Mouse (Mus musculus) hindbrain, embryonic 14.5 days (tissue): Measurements from ENCODE around the gene Gm6268. TPM values are rescaled to one million over a fixed set of nuclear protein-coding genes. Genes with fewer than 3 reads are reported as not detected.

ENCODE experiments used
- ATAC-seq: fragments of 200-750 bp; cut with Nextera tagmentation; 2 replicates; pipeline ENCODE4 v1.8.0; 2017; ENCODE audit warnings: moderate number of reproducible peaks, mild to moderate bottlenecking, moderate TSS enrichment, moderate library complexity; ENCODE audit not compliant: low FRiP score
- DNase-seq: peaks from one replicate; pipeline ENCODE4 v3.0.0-alpha.2; 2015; ENCODE audit warnings: low spot score
- H3K27ac ChIP-seq: fragments of 300-500 bp; sonication (generic); 2 replicates; pipeline ENCODE4 v1.5.1; 2014; ENCODE audit warnings: mild to moderate bottlenecking, moderate library complexity
- H3K27me3 ChIP-seq: fragments of 300-500 bp; sonication (generic); 2 replicates; pipeline ENCODE4 v1.6.1; 2014; ENCODE audit warnings: mild to moderate bottlenecking, low read length, mixed read lengths; ENCODE audit not compliant: control insufficient read depth, insufficient read depth
- H3K36me3 ChIP-seq: fragments of 300-500 bp; sonication (generic); replicated peaks from 2 replicates; pipeline ENCODE4 v1.6.1; 2014; ENCODE audit not compliant: control insufficient read depth, insufficient read depth
- H3K4me1 ChIP-seq: fragments of 300-500 bp; sonication (generic); replicated peaks from 2 replicates; pipeline ENCODE4 v1.6.1; 2014; ENCODE audit warnings: antibody characterized with exemption, low read length, mixed read lengths; ENCODE audit not compliant: control insufficient read depth, insufficient read depth
- H3K4me2 ChIP-seq: fragments of 300-500 bp; sonication (generic); replicated peaks from 2 replicates; pipeline ENCODE4 v1.6.1; 2014; ENCODE audit warnings: mild to moderate bottlenecking, moderate library complexity
- H3K4me3 ChIP-seq: fragments of 300-500 bp; sonication (generic); replicated peaks from 2 replicates; pipeline ENCODE4 v1.5.1; 2014; ENCODE audit warnings: mild to moderate bottlenecking, low read length
- H3K9ac ChIP-seq: fragments of 300-500 bp; sonication (generic); 2 replicates; pipeline ENCODE4 v1.6.1; 2014
- H3K9me3 ChIP-seq: fragments of 300-500 bp; sonication (generic); 2 replicates; pipeline ENCODE4 v1.6.1; 2016; ENCODE audit warnings: low read length; ENCODE audit not compliant: control insufficient read depth
- WGBS: fragments of 180-500 bp; shearing (Covaris S2); extraction: QIAGEN DNeasy Blood & Tissue Kit; methylation state at CpG from one replicate; pipeline ENCODE4 v1.1.7; 2014; 5-methylcytosine and 5-hydroxymethylcytosine counted together
- microRNA-seq: library from miRNA; unstranded; fragments of <30 nt; microRNA quantifications from one replicate; pipeline ENCODE4, GENCODE M21; 2016
- polyA plus RNA-seq: library from polyadenylated mRNA; unstranded; fragments of >200 nt; fragmentation: Nextera tagmentation; extraction: Ambion mirVana; gene quantifications from 2 replicates; pipeline ENCODE4 v1.2.1, GENCODE M21; 2014

Gene Gm6268
- polyA plus RNA-seq, 1 experiment from 2014 or later = not detected

DNA sequence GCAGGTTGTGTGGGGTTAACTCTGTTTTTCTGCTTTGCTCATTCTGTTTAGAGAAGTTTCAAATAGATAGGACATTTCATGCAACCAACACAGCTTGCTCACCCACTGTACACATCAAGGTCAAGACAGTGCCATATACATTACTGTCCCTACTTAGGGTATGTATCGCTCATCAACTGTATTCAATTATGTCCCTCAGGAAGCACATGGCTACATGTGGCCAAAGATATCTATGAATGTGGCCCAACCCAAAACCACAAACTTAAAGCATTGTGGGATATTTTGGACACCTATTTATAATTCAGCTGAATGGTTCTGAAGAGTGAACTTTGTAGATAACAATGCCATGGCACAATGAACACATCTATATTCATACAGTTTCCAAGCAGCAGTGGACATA lies 36.9 kb downstream of the Gm6268 start:
- WGBS = 96% methylated on average over 1 of the region's 1 CpGs
- DNase-seq (no peak), ATAC-seq (no peak)
- Histone ChIP-seq H3K9me3 (no peaks in the 10 kb centered on the region), H3K27me3 (no peaks in the 10 kb centered on the region), H3K36me3 (no peaks in the 10 kb centered on the region), H3K4me2 (no peak overlapping the region), H3K4me3 (no peak overlapping the region), H3K4me1 (no peaks in the 10 kb centered on the region), H3K9ac (no peak overlapping the region), H3K27ac (no peak overlapping the region)

Small RNA genes lying within 50 kb of the gene (microRNA-seq; reads per million reads assigned to microRNA genes)
- gene Gm44485 = not detected

Other genes starting within 250 kb of the Gm6268 start
- gene Zcchc12, start 205.4 kb upstream of the Gm6268 start, polyA plus RNA-seq = 265 and 341 TPM in 2 replicates
- gene Lonrf3, start 72.9 kb upstream of the Gm6268 start, polyA plus RNA-seq = 0.63 and 0.83 TPM in 2 replicates
- gene Gm14569, start 90.5 kb downstream of the Gm6268 start, polyA plus RNA-seq = 0.12 TPM in 1 of 2 replicates, not detected in the other
- gene Pgrmc1, start 196.9 kb downstream of the Gm6268 start, polyA plus RNA-seq = 615 and 669 TPM in 2 replicates
- 6.6 and 6.8 TPM in 2 replicates for gene Akap17b, start 244.1 kb downstream of the Gm6268 start, polyA plus RNA-seq